ENCODE assay signal across 25 mouse cellular contexts in genomic region chr1:93564781-93565180, GRCm38 (mm10). TPM values are rescaled to one million over a fixed set of nuclear protein-coding genes. Genes with fewer than 3 reads are reported as not detected.
"Had no signal": no experiment of that assay in that cellular context is flagged by ENCODE, and none has a peak within 500 bp of the region (broad histone marks: within the 10 kb centered on the region; RNA-seq: fewer than 3 reads in every experiment).

No protein-coding gene starts in this region.

- H3K9me3 ChIP-seq: embryonic facial prominence, embryonic 10.5 days; embryonic facial prominence, embryonic 12.5 days; embryonic facial prominence, embryonic 13.5 days; embryonic facial prominence, embryonic 15.5 days; forebrain, embryonic 10.5 days; forebrain, embryonic 12.5 days; forebrain, embryonic 13.5 days; forebrain, embryonic 15.5 days had no signal

- H3K27me3 ChIP-seq: embryonic facial prominence, embryonic 12.5 days; embryonic facial prominence, embryonic 13.5 days; embryonic facial prominence, embryonic 15.5 days; forebrain, embryonic 12.5 days; forebrain, embryonic 13.5 days; forebrain, embryonic 15.5 days had no signal

- H3K4me3 ChIP-seq: embryonic facial prominence, embryonic 10.5 days; embryonic facial prominence, embryonic 12.5 days; embryonic facial prominence, embryonic 13.5 days; embryonic facial prominence, embryonic 15.5 days; erythroblast, embryonic 14.5 days; forebrain, embryonic 10.5 days; forebrain, embryonic 12.5 days; forebrain, embryonic 13.5 days; forebrain, embryonic 15.5 days; gastrocnemius, adult 2 months; heart, adult 2 months had no signal

- DNase-seq: cerebellum, adult 9-10 months; cerebellum, adult 9-11 months; cerebellum, postnatal 10 days; cerebellum, postnatal 14 days; cerebellum, postnatal 25 days; cerebellum, postnatal 36 days; embryo, embryonic 11 days; forebrain, postnatal 0 days; gastrocnemius, adult 2 months; gastrocnemius, postnatal 10 days; gastrocnemius, postnatal 14 days; gastrocnemius, postnatal 25 days; gastrocnemius, postnatal 36 days; heart, adult 11 months; heart, adult 18-20 months; heart, adult 2 months had no signal

- H3K9ac ChIP-seq: embryonic facial prominence, embryonic 12.5 days; embryonic facial prominence, embryonic 13.5 days; embryonic facial prominence, embryonic 15.5 days; forebrain, embryonic 12.5 days; forebrain, embryonic 13.5 days; forebrain, embryonic 15.5 days; forebrain, postnatal 0 days had no signal

- H3K4me1 ChIP-seq: embryonic facial prominence, embryonic 10.5 days; embryonic facial prominence, embryonic 12.5 days; embryonic facial prominence, embryonic 13.5 days; embryonic facial prominence, embryonic 15.5 days; forebrain, embryonic 10.5 days; forebrain, embryonic 12.5 days; forebrain, embryonic 13.5 days; forebrain, embryonic 15.5 days had no signal

- H3K36me3 ChIP-seq: forebrain, embryonic 10.5 days; forebrain, embryonic 12.5 days; forebrain, embryonic 15.5 days had no signal

- H3K27ac ChIP-seq: embryonic facial prominence, embryonic 10.5 days; embryonic facial prominence, embryonic 12.5 days; embryonic facial prominence, embryonic 13.5 days; embryonic facial prominence, embryonic 15.5 days; forebrain, embryonic 10.5 days; forebrain, embryonic 12.5 days; forebrain, embryonic 13.5 days; forebrain, embryonic 15.5 days; gastrocnemius, adult 2 months; heart, adult 2 months had no signal

RNA-seq across cellular contexts. Expression of gene Farp2, which starts 52.9 kb away (rescaled TPM):
- polyA plus RNA-seq: erythroblast, embryonic 14.5 days had no signal
